Comparison of ENCODE assay signal across 15 mouse cellular contexts in genomic region chr11:62607952-62608201, GRCm38 (mm10). TPM values are rescaled to one million over a fixed set of nuclear protein-coding genes. Genes with fewer than 3 reads are reported as not detected.
A peak's percentile ranks its signal among the peaks of the same experiment; 100 is the strongest.
DNase-seq lines count a peak whose midpoint lies in the region; ATAC-seq and TF ChIP-seq lines count a peak whose summit lies in the region.
"Had no signal": no experiment of that assay in that cellular context is flagged by ENCODE, and none has a peak within 500 bp of the region (broad histone marks: within the 10 kb centered on the region; RNA-seq: fewer than 3 reads in every experiment).

No protein-coding gene starts in this region.

- no peak overlapping the region for H3ac ChIP-seq in myocyte (ENCODE audit: control insufficient read depth, insufficient read length)

- peaks cover 49% of the 10 kb centered on the region for H3K4me1 ChIP-seq in forebrain, embryonic 13.5 days
- peaks cover 45% of the 10 kb centered on the region for H3K4me1 ChIP-seq in forebrain, embryonic 16.5 days (replicated peaks; ENCODE audit: control insufficient read depth, insufficient read depth, low read length)
- H3K4me1 ChIP-seq in liver, embryonic 13.5 days (replicated peaks): peaks cover 23% of the 10 kb centered on the region
- H3K4me1 ChIP-seq in CH12.LX (ENCODE audit: control insufficient read depth in 1 of 2, insufficient read depth in 2 of 2): peaks cover 13 to 43% of the 10 kb centered on the region in 2 experiments

- peaks cover 26% of the 10 kb centered on the region for H3K79me2 ChIP-seq in CH12.LX (replicated peaks; ENCODE audit: control insufficient read depth, extremely low read depth, insufficient read depth, poor library complexity, severe bottlenecking)
- peaks cover 24% of the 10 kb centered on the region for H3K79me2 ChIP-seq in myocyte (ENCODE audit: control insufficient read depth, insufficient read depth)

- dilution Hi-C loops in CH12.LX (cut with MboI; ENCODE audit: extremely low pct_ligation_motif_present, extremely low pct_unique_long_range_greater_than_20kb, low sequenced_read_pairs): no loop called here

- no peaks in the 10 kb centered on the region for H3K9me3 ChIP-seq in forebrain, embryonic 13.5 days (replicated peaks)
- no peaks in the 10 kb centered on the region for H3K9me3 ChIP-seq in forebrain, embryonic 16.5 days (ENCODE audit: control insufficient read depth, low read length)
- H3K9me3 ChIP-seq in liver, embryonic 13.5 days (replicated peaks): no peaks in the 10 kb centered on the region
- H3K9me3 ChIP-seq in CH12.LX (replicated peaks; ENCODE audit: low read length): no peaks in the 10 kb centered on the region
- H3K9me3 ChIP-seq: embryonic facial prominence, embryonic 15.5 days; hindbrain, embryonic 15.5 days had no signal

- TF ChIP-seq CTCF in CH12.LX (conservative IDR thresholded peaks at IDR 0.05 in 1 of 2, IDR thresholded peaks at IDR 0.05 in 1 of 2; ENCODE audit: low read depth in 2 of 2, low read length in 2 of 2): no peak

- H3K27ac ChIP-seq in forebrain, embryonic 13.5 days: peak overlapping the region; percentile 64; the same call in 1 of the 2 replicates
- no peak overlapping the region for H3K27ac ChIP-seq in forebrain, embryonic 16.5 days (ENCODE audit: low read length)
- H3K27ac ChIP-seq in liver, embryonic 13.5 days: 0 out of 2 replicates have a peak overlapping the region, but pooled peaks have one; percentile 95
- no peak overlapping the region for H3K27ac ChIP-seq in CH12.LX (ENCODE audit: insufficient read depth, low read depth)

- H3K4me2 ChIP-seq in forebrain, embryonic 13.5 days: no peak overlapping the region
- H3K4me2 ChIP-seq in forebrain, embryonic 16.5 days (ENCODE audit: low read length): no peak overlapping the region
- H3K4me2 ChIP-seq in liver, embryonic 13.5 days: no peak overlapping the region
- H3K4me2 ChIP-seq in CH12.LX (ENCODE audit: insufficient read depth, low read depth, poor library complexity, severe bottlenecking) (no peak overlapping the region), myocyte (ENCODE audit: low read depth) (no peak overlapping the region)
- H3K4me2 ChIP-seq: embryonic facial prominence, embryonic 15.5 days; hindbrain, embryonic 15.5 days had no signal

- H3K9ac ChIP-seq in forebrain, embryonic 13.5 days: no peak overlapping the region
- H3K9ac ChIP-seq in forebrain, embryonic 16.5 days (replicated peaks; ENCODE audit: low read depth, low read length): no peak overlapping the region
- H3K9ac ChIP-seq in liver, embryonic 13.5 days: no peak overlapping the region
- no peak overlapping the region for H3K9ac ChIP-seq in CH12.LX (ENCODE audit: insufficient read depth, low read depth)
- H3K9ac ChIP-seq: embryonic facial prominence, embryonic 15.5 days; forebrain, postnatal 0 days; hindbrain, embryonic 15.5 days had no signal

- no peaks in the 10 kb centered on the region for H3K27me3 ChIP-seq in forebrain, embryonic 13.5 days
- H3K27me3 ChIP-seq in forebrain, embryonic 16.5 days (replicated peaks; ENCODE audit: control insufficient read depth, insufficient read depth, low read length): no peaks in the 10 kb centered on the region
- no peaks in the 10 kb centered on the region for H3K27me3 ChIP-seq in liver, embryonic 13.5 days
- no peaks in the 10 kb centered on the region for H3K27me3 ChIP-seq in CH12.LX (replicated peaks)
- H3K27me3 ChIP-seq in myocyte (ENCODE audit: control insufficient read depth, insufficient read depth, insufficient read length): no peaks in the 10 kb centered on the region
- H3K27me3 ChIP-seq: embryonic facial prominence, embryonic 15.5 days; hindbrain, embryonic 15.5 days had no signal

- no peak for DNase-seq in liver, embryonic 13.5 days
- no peak for DNase-seq in liver
- DNase-seq in CH12.LX (ENCODE audit: extremely low read depth): no peak
- DNase-seq: adrenal gland, postnatal 25 days; cerebellum, adult 2 months; cerebellum, postnatal 10 days; forebrain, postnatal 0 days; gastrocnemius, postnatal 14 days; heart, postnatal 10 days had no signal

- TF ChIP-seq POLR2A in CH12.LX (IDR thresholded peaks at IDR 0.05; ENCODE audit: low read depth, low read length) (no peak; the same call in 1 of the 2 replicates), myocyte (IDR thresholded peaks at IDR 0.05; ENCODE audit: insufficient read length, low read depth) (no peak)

- WGBS in forebrain, embryonic 13.5 days: 94% methylated on average over 1 of the region's 1 CpGs
- WGBS in forebrain, embryonic 16.5 days: 95% methylated on average over 1 of the region's 1 CpGs
- 85% methylated on average over 1 of the region's 1 CpGs for WGBS in liver, embryonic 13.5 days (ENCODE audit: insufficient replicate concordance)

- no peak overlapping the region for H3K4me3 ChIP-seq in forebrain, embryonic 13.5 days
- no peak overlapping the region for H3K4me3 ChIP-seq in forebrain, embryonic 16.5 days (replicated peaks; ENCODE audit: low read length)
- no peak overlapping the region for H3K4me3 ChIP-seq in liver, embryonic 13.5 days (replicated peaks)
- H3K4me3 ChIP-seq in CH12.LX (replicated peaks in 1 of 3; ENCODE audit: low read depth in 2 of 3, low read length in 2 of 3, poor library complexity in 1 of 3): no peak overlapping the region
- H3K4me3 ChIP-seq in myocyte: no peak overlapping the region
- H3K4me3 ChIP-seq: embryonic facial prominence, embryonic 15.5 days; hindbrain, embryonic 15.5 days had no signal

- TF ChIP-seq RAD21 in CH12.LX (IDR thresholded peaks at IDR 0.05; ENCODE audit: low read depth, low read length): no peak

- H3K36me3 ChIP-seq in forebrain, embryonic 13.5 days (ENCODE audit: poor library complexity, severe bottlenecking): peaks cover 71% of the 10 kb centered on the region
- H3K36me3 ChIP-seq in forebrain, embryonic 16.5 days (ENCODE audit: control insufficient read depth, insufficient read depth): peaks cover 14% of the 10 kb centered on the region; the same call in 1 of the 2 replicates
- peaks cover 60% of the 10 kb centered on the region for H3K36me3 ChIP-seq in liver, embryonic 13.5 days
- H3K36me3 ChIP-seq in CH12.LX (replicated peaks in 1 of 2; ENCODE audit: control insufficient read depth in 1 of 2, insufficient read depth in 1 of 2, low read length in 1 of 2): peaks cover 48 to 76% of the 10 kb centered on the region in 2 experiments
- H3K36me3 ChIP-seq in myocyte (ENCODE audit: control insufficient read depth, insufficient read depth): peaks cover 42% of the 10 kb centered on the region

- in situ Hi-C loops in CH12.LX (cut with MboI; ENCODE audit: low pct_ligation_motif_present, low pct_unique_long_range_greater_than_20kb, low sequenced_read_pairs): no loop called here

- TF ChIP-seq EP300 in CH12.LX (IDR thresholded peaks at IDR 0.05; ENCODE audit: low read length): no peak

- no peak for ATAC-seq in forebrain, embryonic 13.5 days
- no peak for ATAC-seq in forebrain, embryonic 16.5 days
- ATAC-seq in liver, embryonic 13.5 days (ENCODE audit: low read depth): no peak
- ATAC-seq: forebrain, postnatal 0 days; intestine, embryonic 16.5 days had no signal

TF ChIP-seq in CH12.LX, 34 proteins besides CTCF, POLR2A, EP300 and RAD21 (continues in another document):
- TF ChIP-seq UBTF (IDR thresholded peaks at IDR 0.05; ENCODE audit: low read depth, low read length) (0 out of 2 replicates have a peak, but pooled peaks have one; percentile 10), MXI1 (IDR thresholded peaks at IDR 0.05; ENCODE audit: low read depth, low read length) (0 out of 2 replicates have a peak, but pooled peaks have one; percentile 29), TBP (conservative IDR thresholded peaks at IDR 0.05; ENCODE audit: low read depth, low read length) (no peak)

TF ChIP-seq in myocyte, 11 proteins besides CTCF, POLR2A, EP300 and RAD21 (continues in another document):
- TF ChIP-seq TCF3 (IDR thresholded peaks at IDR 0.05; ENCODE audit: insufficient read length, low read depth): no peak
- TF ChIP-seq MYOG (IDR thresholded peaks at IDR 0.05; ENCODE audit: control insufficient read depth in 1 of 3, insufficient read depth in 1 of 3, insufficient read length in 2 of 3, low read depth in 2 of 3): no peak
- TF ChIP-seq POLR2AphosphoS2 (IDR thresholded peaks at IDR 0.05; ENCODE audit: insufficient read length, low read depth): peak; percentile 75
- TF ChIP-seq MAX (IDR thresholded peaks at IDR 0.05; ENCODE audit: low read depth): no peak

RNA-seq across cellular contexts. Expression of gene Trpv2, which starts 33.6 kb away (rescaled TPM):
- polyA plus RNA-seq in forebrain, embryonic 13.5 days (2015; fragmentation: Nextera tagmentation; extraction: Ambion mirVana): 8.2 and 9.1 TPM in 2 replicates
- 19.1 and 27.2 TPM in 2 replicates for polyA plus RNA-seq in forebrain, embryonic 16.5 days (2015; fragmentation: Nextera tagmentation; extraction: Ambion mirVana)
- polyA plus RNA-seq in liver, embryonic 13.5 days (2015; fragmentation: Nextera tagmentation; extraction: Ambion mirVana): 6.6 and 7.2 TPM in 2 replicates
- total RNA-seq in CH12.LX (2012; rRNA removed): 58.7 and 59.3 TPM in 2 replicates
- 36.0 and 39.2 TPM in 2 replicates for total RNA-seq in CH12.LX (2014; rRNA removed)
- 42.3 and 46.2 TPM in 2 replicates for polyA plus RNA-seq in CH12.LX (2012; ENCODE audit: insufficient read length, low read depth)
- polyA plus RNA-seq in myocyte (2012; fragmentation: generic; extraction: Trizol): 5.4 TPM

RNA-seq across cellular contexts. Expression of gene Lrrc75a, which starts 40.4 kb away (rescaled TPM):
- 8.0 and 9.4 TPM in 2 replicates for polyA plus RNA-seq in forebrain, embryonic 13.5 days (2015; fragmentation: Nextera tagmentation; extraction: Ambion mirVana)
- 9.7 and 10.6 TPM in 2 replicates for polyA plus RNA-seq in forebrain, embryonic 16.5 days (2015; fragmentation: Nextera tagmentation; extraction: Ambion mirVana)
- polyA plus RNA-seq in liver, embryonic 13.5 days (2015; fragmentation: Nextera tagmentation; extraction: Ambion mirVana): 1.3 and 1.4 TPM in 2 replicates
- total RNA-seq in CH12.LX (2012; rRNA removed): 2.9 and 12.6 TPM in 2 replicates
- total RNA-seq in CH12.LX (2014; rRNA removed): 1.3 and 1.6 TPM in 2 replicates
- polyA plus RNA-seq in CH12.LX (2012; ENCODE audit: insufficient read length, low read depth): 1.8 and 2.7 TPM in 2 replicates
- polyA plus RNA-seq in myocyte (2012; fragmentation: generic; extraction: Trizol): 19.5 TPM

RNA-seq across cellular contexts. Expression of gene Mmgt2, which starts 40.6 kb away (rescaled TPM):
- polyA plus RNA-seq in forebrain, embryonic 13.5 days (2015; fragmentation: Nextera tagmentation; extraction: Ambion mirVana): 31.3 and 33.2 TPM in 2 replicates
- 28.5 and 29.2 TPM in 2 replicates for polyA plus RNA-seq in forebrain, embryonic 16.5 days (2015; fragmentation: Nextera tagmentation; extraction: Ambion mirVana)
- polyA plus RNA-seq in liver, embryonic 13.5 days (2015; fragmentation: Nextera tagmentation; extraction: Ambion mirVana): 12.2 and 12.3 TPM in 2 replicates
- total RNA-seq in CH12.LX (2012; rRNA removed): 47.9 and 60.7 TPM in 2 replicates
- total RNA-seq in CH12.LX (2014; rRNA removed): 41.2 and 49.2 TPM in 2 replicates
- 61.4 and 65.9 TPM in 2 replicates for polyA plus RNA-seq in CH12.LX (2012; ENCODE audit: insufficient read length, low read depth)
- polyA plus RNA-seq in myocyte (2012; fragmentation: generic; extraction: Trizol): 29.2 TPM

RNA-seq across cellular contexts. Expression of gene Ubb, which starts 56.9 kb away (rescaled TPM):
- polyA plus RNA-seq in forebrain, embryonic 13.5 days (2015; fragmentation: Nextera tagmentation; extraction: Ambion mirVana): 4,545 and 4,559 TPM in 2 replicates
- 4,671 and 4,745 TPM in 2 replicates for polyA plus RNA-seq in forebrain, embryonic 16.5 days (2015; fragmentation: Nextera tagmentation; extraction: Ambion mirVana)
- polyA plus RNA-seq in liver, embryonic 13.5 days (2015; fragmentation: Nextera tagmentation; extraction: Ambion mirVana): 1,519 and 1,558 TPM in 2 replicates
- total RNA-seq in CH12.LX (2012; rRNA removed): 2,030 and 2,098 TPM in 2 replicates
- total RNA-seq in CH12.LX (2014; rRNA removed): 929 and 1,092 TPM in 2 replicates
- polyA plus RNA-seq in CH12.LX (2012; ENCODE audit: insufficient read length, low read depth): 1,487 and 1,562 TPM in 2 replicates
- 2,028 TPM for polyA plus RNA-seq in myocyte (2012; fragmentation: generic; extraction: Trizol)

Comparison
In these comparisons a context has a peak if more than half of its experiments do, and no peak if none do; other contexts are left out.
1. H3K27ac ChIP-seq: peak in forebrain, embryonic 13.5 days (single experiment) and liver, embryonic 13.5 days (single experiment); none in forebrain, embryonic 16.5 days (single experiment) and CH12.LX (single experiment).